Mouse (Mus musculus) forebrain, postnatal 0 days (tissue): ENCODE measurements around the gene Pdzd2. TPM values are rescaled to one million over a fixed set of nuclear protein-coding genes. Genes with fewer than 3 reads are reported as not detected.

Experiments
- ATAC-seq: fragments of 200-750 bp; cut with Nextera tagmentation; 2 replicates; pipeline ENCODE4 v1.8.0; 2017; ENCODE audit warnings: mild to moderate bottlenecking, moderate library complexity
- DNase-seq: peaks from one replicate; pipeline ENCODE4 v3.0.0-alpha.2; 2015
- H3K27ac ChIP-seq: fragments of 300-500 bp; sonication (generic); 2 replicates; pipeline ENCODE4 v1.5.1; 2014; ENCODE audit warnings: low read depth, mild to moderate bottlenecking, antibody characterized with exemption, low read length, moderate library complexity, mixed read lengths
- H3K27me3 ChIP-seq: fragments of 300-500 bp; sonication (generic); 2 replicates; pipeline ENCODE4 v1.6.1; 2014; ENCODE audit warnings: mild to moderate bottlenecking, low read length, mixed read lengths; ENCODE audit not compliant: insufficient read depth
- H3K36me3 ChIP-seq: fragments of 300-500 bp; sonication (generic); 2 replicates; pipeline ENCODE4 v1.6.1; 2014; ENCODE audit warnings: mild to moderate bottlenecking, moderate library complexity; ENCODE audit not compliant: insufficient read depth
- H3K4me1 ChIP-seq: fragments of 300-500 bp; sonication (generic); 2 replicates; pipeline ENCODE4 v1.6.1; 2014; ENCODE audit warnings: antibody characterized with exemption; ENCODE audit not compliant: insufficient read depth
- H3K4me2 ChIP-seq: fragments of 300-500 bp; sonication (generic); 2 replicates; pipeline ENCODE4 v1.6.1; 2014; ENCODE audit warnings: low read depth, mild to moderate bottlenecking, moderate library complexity
- H3K4me3 ChIP-seq: fragments of 300-500 bp; sonication (generic); 2 replicates; pipeline ENCODE4 v1.5.1; 2014; ENCODE audit warnings: low read depth, low read length, mixed read lengths
- H3K9ac ChIP-seq: fragments of 300-500 bp; sonication (generic); 2 replicates; pipeline ENCODE4 v1.6.1; 2014; ENCODE audit warnings: mild to moderate bottlenecking
- H3K9me3 ChIP-seq: fragments of 300-500 bp; sonication (generic); 2 replicates; pipeline ENCODE4 v1.6.1; 2016; ENCODE audit warnings: low read length
- CTCF ChIP-seq: sonication (generic); IDR thresholded peaks from 2 replicates; pipeline ENCODE4 v1.5.1; 2016; ENCODE audit warnings: antibody characterized with exemption, control low read depth, low read depth
- WGBS: fragments of 180-500 bp; shearing (Covaris S2); extraction: QIAGEN DNeasy Blood & Tissue Kit; methylation state at CpG from one replicate; pipeline ENCODE4 v1.1.7; 2014; 5-methylcytosine and 5-hydroxymethylcytosine counted together
- polyA plus RNA-seq: library from polyadenylated mRNA; unstranded; fragments of >200 nt; fragmentation: Nextera tagmentation; extraction: Ambion mirVana; gene quantifications from 2 replicates; pipeline ENCODE4 v1.2.1, GENCODE M21; 2015
- total RNA-seq: library from RNA; depleted of rRNA; stranded (reverse); fragments of >200 nt; gene quantifications from 2 replicates; pipeline ENCODE4 v1.2.3, GENCODE M21; 2014

The Pdzd2 gene
- total and polyA plus RNA-seq, 2 experiments from 2014 or later: 9.4 to 18.9 TPM

DNA sequence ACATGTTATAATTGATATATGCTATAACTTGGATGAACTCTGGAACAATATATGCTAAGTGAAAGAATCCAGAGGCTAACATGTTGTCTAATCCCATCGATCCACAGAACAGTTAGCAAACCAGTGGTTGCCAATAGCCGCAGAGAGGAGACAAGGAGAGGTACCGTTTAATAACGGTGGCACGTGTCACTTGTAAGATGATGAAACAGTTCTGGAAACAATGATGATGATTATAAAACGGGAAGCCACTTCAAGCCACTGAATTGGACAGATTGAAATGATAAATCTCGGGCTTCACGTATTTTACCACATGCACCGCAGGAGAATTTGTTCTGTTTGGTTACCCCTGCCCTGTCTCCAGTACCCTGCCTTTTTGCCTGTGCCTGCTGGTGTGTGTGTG lies 112.8 kb downstream of the Pdzd2 start:
- Histone ChIP-seq H3K4me1 (no peaks in the 10 kb centered on the region), H3K27ac (no peak overlapping the region), H3K9ac (no peak overlapping the region), H3K4me2 (no peak overlapping the region), H3K36me3 (no peaks in the 10 kb centered on the region), H3K27me3 (no peaks in the 10 kb centered on the region), H3K9me3 (no peaks in the 10 kb centered on the region), H3K4me3 (no peak overlapping the region)
- DNase-seq (no peak), ATAC-seq (no peak)
- TF ChIP-seq CTCF: no peak
- WGBS: 86% methylated on average over 9 of the region's 9 CpGs

DNA sequence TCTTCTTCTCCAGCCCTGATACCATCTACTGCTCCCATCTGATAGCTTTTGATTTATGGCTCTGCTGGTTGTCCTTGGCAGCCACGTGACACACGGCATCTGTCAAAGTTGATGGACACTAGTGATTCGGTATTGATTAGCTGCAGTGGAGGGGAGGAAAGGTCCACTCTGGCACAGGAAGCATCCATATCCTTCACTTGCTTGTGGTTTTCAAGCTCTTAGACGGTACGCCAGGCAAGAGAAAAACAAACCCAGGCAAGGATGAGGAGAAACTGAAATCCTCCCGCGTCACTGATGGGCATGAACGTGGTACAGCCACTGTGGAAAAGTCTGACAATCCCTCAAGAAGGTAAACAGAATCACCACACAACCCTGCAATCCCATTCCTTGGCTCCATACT lies 113.6 kb downstream of the Pdzd2 start:
- ATAC-seq (no peak), DNase-seq (no peak)
- Histone ChIP-seq H3K9me3 (no peaks in the 10 kb centered on the region), H3K4me1 (no peaks in the 10 kb centered on the region), H3K27me3 (no peaks in the 10 kb centered on the region), H3K9ac (no peak overlapping the region), H3K27ac (no peak overlapping the region), H3K36me3 (no peaks in the 10 kb centered on the region), H3K4me3 (no peak overlapping the region), H3K4me2 (no peak overlapping the region)
- TF ChIP-seq CTCF: no peak
- 88% methylated on average over 8 of the region's 8 CpGs for WGBS

DNA sequence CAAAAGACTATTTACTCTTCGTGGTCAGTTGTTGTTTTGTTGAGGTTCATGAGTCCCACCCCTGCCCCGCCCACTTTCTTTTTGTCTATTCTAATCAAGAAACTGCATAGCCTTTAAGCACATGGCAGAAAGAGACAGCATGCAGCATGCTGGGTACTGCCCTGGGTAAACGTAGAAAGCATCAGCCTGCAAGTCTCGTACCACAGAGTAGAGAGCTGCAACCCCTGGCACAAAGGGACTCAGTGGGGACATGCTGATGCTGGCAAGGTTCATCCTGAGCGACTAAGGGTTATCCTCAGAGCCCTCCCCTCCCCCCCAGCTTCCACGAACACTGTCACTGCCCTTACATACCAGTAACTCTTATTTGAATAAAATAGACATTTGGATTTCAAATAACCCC lies 114.2 kb downstream of the Pdzd2 start:
- no peak overlapping the region for H3K9ac ChIP-seq
- no peaks in the 10 kb centered on the region for H3K9me3 ChIP-seq
- H3K4me2 ChIP-seq: no peak overlapping the region
- ATAC-seq (no peak), DNase-seq (no peak)
- H3K27ac ChIP-seq: no peak overlapping the region
- WGBS: 45% methylated on average over 6 of the region's 6 CpGs
- no peaks in the 10 kb centered on the region for H3K4me1 ChIP-seq
- H3K27me3 ChIP-seq: no peaks in the 10 kb centered on the region
- TF ChIP-seq CTCF: no peak
- no peaks in the 10 kb centered on the region for H3K36me3 ChIP-seq
- no peak overlapping the region for H3K4me3 ChIP-seq

DNA sequence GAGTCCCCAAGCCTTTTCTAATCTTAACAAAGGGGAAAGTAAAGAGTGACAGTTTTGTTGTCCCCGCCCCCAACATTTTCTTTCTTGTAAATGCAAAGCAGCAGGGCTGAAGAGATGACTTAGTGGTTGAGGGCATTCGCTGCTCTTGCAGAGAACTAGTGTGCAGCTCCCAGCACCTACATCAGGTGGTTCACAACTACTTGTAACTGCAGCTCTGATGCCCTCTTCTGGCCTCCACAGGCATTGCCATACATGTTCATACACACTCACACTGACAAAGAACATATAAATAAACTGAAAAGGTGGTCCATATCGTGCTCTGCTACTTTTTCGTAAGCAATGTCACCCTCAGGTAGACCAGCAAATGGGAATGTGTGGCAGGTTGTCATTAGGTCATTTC lies 116.2 kb downstream of the Pdzd2 start:
- Histone ChIP-seq H3K4me1 (no peaks in the 10 kb centered on the region; the same call in 1 of the 2 replicates), H3K9ac (no peak overlapping the region), H3K27me3 (no peaks in the 10 kb centered on the region), H3K36me3 (no peaks in the 10 kb centered on the region), H3K4me3 (no peak overlapping the region), H3K27ac (no peak overlapping the region), H3K4me2 (no peak overlapping the region), H3K9me3 (no peaks in the 10 kb centered on the region)
- no peak for ATAC-seq
- TF ChIP-seq CTCF: no peak
- DNase-seq: no peak
- 92% methylated on average over 4 of the region's 4 CpGs for WGBS

- H3K27ac ChIP-seq: no peak overlapping the region
- H3K9ac ChIP-seq: no peak overlapping the region
- no peak for TF ChIP-seq CTCF
- no peak overlapping the region for H3K4me2 ChIP-seq
- H3K4me3 ChIP-seq: no peak overlapping the region
- ATAC-seq: no peak
- H3K36me3 ChIP-seq: no peaks in the 10 kb centered on the region
- H3K9me3 ChIP-seq: no peaks in the 10 kb centered on the region
- no peaks in the 10 kb centered on the region for H3K27me3 ChIP-seq
- WGBS: 94% methylated on average over 5 of the region's 5 CpGs
- peaks cover 4% of the 10 kb centered on the region; the same call in 1 of the 2 replicates for H3K4me1 ChIP-seq
- no peak for DNase-seq
Observed at GRCm38 (mm10) chr15:12622701-12623100, 117.0 kb downstream of the Pdzd2 start.

DNA sequence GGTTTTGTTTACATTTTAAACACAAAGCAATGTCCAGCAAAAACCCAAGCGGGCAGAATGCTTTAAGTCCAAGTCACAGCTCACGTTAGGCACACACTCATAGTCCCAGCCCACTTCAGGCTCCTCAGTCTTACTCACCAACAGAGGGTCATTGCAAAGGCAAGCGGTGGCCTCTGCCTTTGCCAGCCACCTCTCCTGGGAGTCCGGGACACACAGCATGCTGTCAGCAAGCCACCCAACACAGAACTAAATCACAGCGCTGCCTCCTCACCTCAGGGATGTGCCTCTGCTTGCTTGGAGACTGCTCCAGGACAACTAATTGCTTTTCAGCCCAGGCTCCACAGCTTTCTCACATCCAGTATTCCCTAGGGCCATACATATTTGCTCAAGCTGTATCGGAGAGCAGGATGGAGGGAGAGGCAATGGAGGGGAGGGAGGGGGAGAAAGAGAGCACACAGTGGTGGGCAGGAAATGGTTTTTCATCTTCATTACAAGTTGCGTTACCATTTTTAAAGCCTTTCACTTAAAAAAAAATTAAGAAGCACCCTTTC lies 117.6 kb downstream of the Pdzd2 start:
- DNase-seq: no peak
- Histone ChIP-seq H3K9ac (no peak overlapping the region), H3K9me3 (no peaks in the 10 kb centered on the region), H3K27ac (no peak overlapping the region), H3K27me3 (no peaks in the 10 kb centered on the region), H3K4me3 (no peak overlapping the region), H3K4me1 (peaks cover 4% of the 10 kb centered on the region; the same call in 1 of the 2 replicates), H3K36me3 (no peaks in the 10 kb centered on the region), H3K4me2 (no peak overlapping the region)
- TF ChIP-seq CTCF: no peak
- 67% methylated on average over 7 of the region's 7 CpGs for WGBS
- ATAC-seq: no peak

- no peak overlapping the region for H3K4me3 ChIP-seq
- no peaks in the 10 kb centered on the region for H3K36me3 ChIP-seq
- 77% methylated on average over 8 of the region's 8 CpGs for WGBS
- no peak overlapping the region for H3K9ac ChIP-seq
- H3K27ac ChIP-seq: no peak overlapping the region
- no peaks in the 10 kb centered on the region for H3K9me3 ChIP-seq
- no peak for ATAC-seq
- no peaks in the 10 kb centered on the region for H3K27me3 ChIP-seq
- DNase-seq: no peak
- no peak for TF ChIP-seq CTCF
- peaks cover 4% of the 10 kb centered on the region; the same call in 1 of the 2 replicates for H3K4me1 ChIP-seq
- no peak overlapping the region for H3K4me2 ChIP-seq
Observed at GRCm38 (mm10) chr15:12619273-12619672, 120.5 kb downstream of the Pdzd2 start.
